26 mouse cellular contexts compared by ENCODE assay signal in the genomic region with DNA sequence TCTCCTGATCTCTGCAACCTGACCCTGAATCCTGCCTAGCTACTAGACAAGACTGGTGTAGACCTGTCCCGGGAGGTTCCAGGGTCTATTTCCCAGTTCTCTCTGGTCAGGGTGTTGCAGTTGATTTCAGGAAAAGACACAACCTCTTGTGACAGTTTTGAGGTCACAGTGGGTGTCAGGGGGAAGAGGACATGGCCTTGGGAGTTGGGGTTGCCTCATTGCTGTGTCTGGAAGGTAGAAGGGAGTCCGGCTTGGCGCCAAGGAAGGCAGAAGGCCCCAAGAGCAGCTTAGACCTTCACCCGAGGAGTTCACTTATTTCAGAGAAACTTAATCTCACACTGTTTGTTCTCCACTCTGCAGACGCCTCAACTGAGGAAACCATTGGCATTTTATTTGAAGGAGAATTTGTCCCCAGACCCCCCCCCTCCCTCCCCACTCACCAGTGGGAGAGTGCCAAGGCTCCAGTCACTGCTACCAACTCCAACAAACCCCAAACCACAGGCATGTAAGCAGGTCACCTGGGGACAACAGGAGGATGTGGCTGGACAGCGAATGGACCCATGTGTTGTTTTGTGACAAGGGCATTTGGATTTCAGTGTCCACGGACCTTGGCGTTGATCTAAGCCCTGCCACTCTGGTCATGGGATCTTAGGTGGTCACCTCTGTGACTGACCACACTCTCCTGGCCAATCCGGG. TPM values are rescaled to one million over a fixed set of nuclear protein-coding genes. Genes with fewer than 3 reads are reported as not detected.
DNase-seq lines count a peak whose midpoint lies in the region; ATAC-seq and TF ChIP-seq lines count a peak whose summit lies in the region.
"Had no signal": no experiment of that assay in that cellular context is flagged by ENCODE, and none has a peak within 500 bp of the region (broad histone marks: within the 10 kb centered on the region; RNA-seq: fewer than 3 reads in every experiment).

No protein-coding gene starts in this region.

- H3K79me2 ChIP-seq in MEL (ENCODE audit: control insufficient read depth, insufficient read depth, low read length, poor library complexity), result no peaks in the 10 kb centered on the region
- H3K79me2 ChIP-seq in heart, adult 2 months (replicated peaks; ENCODE audit: control insufficient read depth, insufficient read depth, low read length), result no peaks in the 10 kb centered on the region

- H3K36me3 ChIP-seq in MEL (ENCODE audit: control insufficient read depth in 1 of 2, insufficient read depth in 2 of 2, low read length in 2 of 2), result peaks cover 0 to 39% of the 10 kb centered on the region in 2 experiments; a peak in 2 of 4 replicates
- no peaks in the 10 kb centered on the region for H3K36me3 ChIP-seq in heart, adult 2 months (ENCODE audit: control insufficient read depth, insufficient read depth, low read length)
- H3K36me3 ChIP-seq: hindbrain, embryonic 10.5 days; hindbrain, embryonic 15.5 days; intestine, embryonic 15.5 days; lung, embryonic 15.5 days; midbrain, embryonic 13.5 days had no signal

- no peaks in the 10 kb centered on the region for H3K27me3 ChIP-seq in MEL (ENCODE audit: control insufficient read depth in 1 of 2, insufficient read depth in 2 of 2, low read length in 2 of 2)
- 0 out of 2 replicates have a peak, but pooled peaks cover 2% of the 10 kb centered on the region for H3K27me3 ChIP-seq in heart, adult 2 months (ENCODE audit: control insufficient read depth, insufficient read depth, low read length)
- H3K27me3 ChIP-seq: forebrain, embryonic 13.5 days; hindbrain, embryonic 15.5 days; intestine, embryonic 15.5 days; lung, embryonic 15.5 days; midbrain, embryonic 13.5 days had no signal

- DNase-seq in 3T3-L1 (ENCODE audit: low read depth, low spot score), result peak; percentile 58
- no peak for DNase-seq in MEL (ENCODE audit: low read depth, low spot score)
- no peak for DNase-seq in heart, adult 2 months
- DNase-seq: adrenal gland, adult 2 months; cerebellum, adult 18-20 months; cerebellum, postnatal 10 days; gastrocnemius, postnatal 36 days; heart, postnatal 14 days; kidney, adult 2 months; kidney, postnatal 4 days; layer of hippocampus, postnatal 36 days had no signal

- no peak for TF ChIP-seq RAD21 in MEL (IDR thresholded peaks at IDR 0.05; ENCODE audit: low read depth, low read length)

- 71% methylated on average over 9 of the region's 9 CpGs for WGBS in heart, adult 2 months

- H3K4me1 ChIP-seq in MEL (ENCODE audit: control insufficient read depth in 1 of 2, insufficient read depth in 2 of 2, low read length in 2 of 2), result peaks cover 26 to 55% of the 10 kb centered on the region in 2 experiments
- peaks cover 7% of the 10 kb centered on the region for H3K4me1 ChIP-seq in heart, adult 2 months (ENCODE audit: control insufficient read depth, insufficient read depth, low read length)
- H3K4me1 ChIP-seq: forebrain, embryonic 13.5 days; hindbrain, embryonic 15.5 days; midbrain, embryonic 13.5 days had no signal

- H3K9me3 ChIP-seq in MEL (replicated peaks; ENCODE audit: insufficient read depth, low read length), result no peaks in the 10 kb centered on the region
- H3K9me3 ChIP-seq: forebrain, embryonic 13.5 days; hindbrain, embryonic 10.5 days; hindbrain, embryonic 15.5 days; intestine, embryonic 15.5 days; lung, embryonic 15.5 days; megakaryocyte, embryonic 14.5 days; midbrain, embryonic 13.5 days had no signal

- no peak for TF ChIP-seq POLR2A in MEL (IDR thresholded peaks at IDR 0.05; ENCODE audit: control insufficient read depth in 1 of 2, insufficient read depth in 1 of 2, low read depth in 1 of 2, low read length in 2 of 2, poor library complexity in 1 of 2)
- no peak for TF ChIP-seq POLR2A in heart, adult 2 months (IDR thresholded peaks at IDR 0.05; ENCODE audit: insufficient read depth, low read depth, low read length)

- intact Hi-C loops in heart, adult 2 months (cut with DNase I), result no loop called here

- no peak for TF ChIP-seq CTCF in MEL (IDR thresholded peaks at IDR 0.05 in 2 of 3, conservative IDR thresholded peaks at IDR 0.05 in 1 of 3; ENCODE audit: control insufficient read depth in 1 of 3, insufficient read depth in 1 of 3, low read depth in 2 of 3, low read length in 3 of 3, poor library complexity in 1 of 3, severe bottlenecking in 1 of 3)
- no peak for TF ChIP-seq CTCF in heart, adult 2 months (IDR thresholded peaks at IDR 0.05)

- no peak overlapping the region for H3K4me3 ChIP-seq in MEL (ENCODE audit: control insufficient read depth in 1 of 2, insufficient read depth in 1 of 2, low read depth in 2 of 2, low read length in 2 of 2)
- no peak overlapping the region for H3K4me3 ChIP-seq in heart, adult 2 months
- H3K4me3 ChIP-seq: forebrain, embryonic 13.5 days; hindbrain, embryonic 10.5 days; hindbrain, embryonic 15.5 days; intestine, embryonic 15.5 days; lung, embryonic 15.5 days; megakaryocyte, embryonic 14.5 days; midbrain, embryonic 13.5 days had no signal

- no peak for TF ChIP-seq EP300 in MEL (IDR thresholded peaks at IDR 0.05; ENCODE audit: low read depth in 1 of 2, low read length in 2 of 2)
- TF ChIP-seq EP300 in heart, adult 2 months (IDR thresholded peaks at IDR 0.05; ENCODE audit: insufficient read depth, low read depth, low read length), result no peak

- H3K27ac ChIP-seq in MEL (ENCODE audit: control insufficient read depth, low read depth, low read length), result no peak overlapping the region
- no peak overlapping the region for H3K27ac ChIP-seq in heart, adult 2 months
- H3K27ac ChIP-seq: forebrain, embryonic 13.5 days; hindbrain, embryonic 10.5 days; hindbrain, embryonic 15.5 days; intestine, embryonic 15.5 days; lung, embryonic 15.5 days; midbrain, embryonic 13.5 days had no signal

- H3K9ac ChIP-seq in MEL (ENCODE audit: control insufficient read depth, low read depth, low read length, poor library complexity, severe bottlenecking), result no peak overlapping the region
- no peak overlapping the region for H3K9ac ChIP-seq in heart, adult 2 months (ENCODE audit: low read depth, low read length)
- H3K9ac ChIP-seq: forebrain, embryonic 13.5 days; hindbrain, embryonic 15.5 days; intestine, embryonic 15.5 days; lung, embryonic 15.5 days; midbrain, embryonic 13.5 days had no signal

- peak; percentile 52 for ATAC-seq in granulocyte monocyte progenitor cell, adult 5-6 weeks (replicated peaks; ENCODE audit: poor library complexity, severe bottlenecking)
- peak; percentile 40 for ATAC-seq in megakaryocyte progenitor cell, adult 5-6 weeks (replicated peaks; ENCODE audit: poor library complexity)
- ATAC-seq in megakaryocyte-erythroid progenitor cell, adult 5-6 weeks (replicated peaks; ENCODE audit: low FRiP score, low TSS enrichment, poor library complexity, severe bottlenecking), result no peak
- ATAC-seq: forebrain, embryonic 13.5 days; intestine, embryonic 15.5 days; midbrain, embryonic 13.5 days had no signal

TF ChIP-seq in MEL, 35 proteins besides CTCF, POLR2A, EP300 and RAD21:
- TF ChIP-seq ZC3H11A (IDR thresholded peaks at IDR 0.05; ENCODE audit: low read depth, low read length) (no peak), SIN3A (IDR thresholded peaks at IDR 0.05; ENCODE audit: low read length) (peak; percentile 12; the same call in 1 of the 2 replicates)

RNA-seq across cellular contexts. Expression of a gene that starts 13.6 kb away (rescaled TPM):
- not detected in 2 replicates for total RNA-seq in MEL (2012; rRNA removed)
- under 1 TPM in 1 of 2 experiments, not detected in 1; 0.03 TPM for polyA plus RNA-seq in MEL (2012; ENCODE audit: insufficient read depth in 1 of 2, insufficient read length in 2 of 2, low read depth in 1 of 2, low replicate concordance in 2 of 2, missing spikeins in 1 of 2)
- total RNA-seq in granulocyte monocyte progenitor cell, adult 5-6 weeks (2014; fragmentation: Nextera tagmentation), result 2.8 and 3.0 TPM in 2 replicates
- 0.62 and 3.1 TPM in 2 replicates for total RNA-seq in granulocyte monocyte progenitor cell, adult 5-6 weeks (2017)
- 2.1 and 2.4 TPM in 2 replicates for total RNA-seq in megakaryocyte progenitor cell, adult 5-6 weeks (2015)
- total RNA-seq in megakaryocyte progenitor cell, adult 5-6 weeks (2017), result 1.4 and 1.8 TPM in 2 replicates
- not detected in 2 replicates for total RNA-seq in megakaryocyte-erythroid progenitor cell, adult 5-6 weeks (2014; fragmentation: Nextera tagmentation)
- total RNA-seq in megakaryocyte-erythroid progenitor cell, adult 5-6 weeks (2017), result not detected in 2 replicates
- total RNA-seq in heart, adult 2 months (2021), result under 1 TPM; 0.16 to 0.23 TPM
- polyA plus RNA-seq in heart, adult 2 months (2012; rRNA removed), result 0.49 and 1.1 TPM in 2 replicates
- total RNA-seq: gastrocnemius, postnatal 36 days; layer of hippocampus, postnatal 36 days had no signal
- polyA plus RNA-seq: forebrain, embryonic 13.5 days; liver, embryonic 11.5 days; neural tube, embryonic 14.5 days had no signal

RNA-seq across cellular contexts. Expression of a gene that starts 52.2 kb away (rescaled TPM):
- total RNA-seq in MEL (2012; rRNA removed), result 0.04 TPM in 1 of 2 replicates, not detected in the other
- polyA plus RNA-seq in MEL (2012; ENCODE audit: insufficient read depth in 1 of 2, insufficient read length in 2 of 2, low read depth in 1 of 2, low replicate concordance in 2 of 2, missing spikeins in 1 of 2), result under 1 TPM in 1 of 2 experiments, not detected in 1; 0.06 TPM
- total RNA-seq in granulocyte monocyte progenitor cell, adult 5-6 weeks (2014; fragmentation: Nextera tagmentation), result not detected in 2 replicates
- 0.34 TPM in 1 of 2 replicates, not detected in the other for total RNA-seq in granulocyte monocyte progenitor cell, adult 5-6 weeks (2017)
- total RNA-seq in megakaryocyte progenitor cell, adult 5-6 weeks (2015), result 0.17 and 0.22 TPM in 2 replicates
- total RNA-seq in megakaryocyte progenitor cell, adult 5-6 weeks (2017), result not detected in 2 replicates
- 0.47 TPM in 1 of 2 replicates, not detected in the other for total RNA-seq in megakaryocyte-erythroid progenitor cell, adult 5-6 weeks (2014; fragmentation: Nextera tagmentation)
- not detected in 2 replicates for total RNA-seq in megakaryocyte-erythroid progenitor cell, adult 5-6 weeks (2017)
- under 1 TPM; 0.29 to 0.59 TPM for total RNA-seq in heart, adult 2 months (2021)
- polyA plus RNA-seq in heart, adult 2 months (2012; rRNA removed), result 2.6 and 2.7 TPM in 2 replicates
- total RNA-seq: common myeloid progenitor, adult 5-6 weeks; gastrocnemius, adult 18-20 months; gastrocnemius, postnatal 36 days; layer of hippocampus, postnatal 36 days; left cerebral cortex, postnatal 10 days had no signal
- polyA plus RNA-seq: forebrain, embryonic 13.5 days; midbrain, embryonic 13.5 days; neural tube, embryonic 14.5 days had no signal
